Mouse (Mus musculus): Measurements from ENCODE around the gene Ucn.

The Ucn gene

GRCm38 (mm10) chr5:31138241-31138967, at the start of gene Ucn:
Gene Ucn (minus strand): TSS chr5:31138829.
- in situ Hi-C loops (cut with MboI, MseI), result no loop called here

GRCm38 (mm10) chr5:31183678-31184077, 45.0 kb upstream of the Ucn start:
- in situ Hi-C loops (cut with MboI, MseI), result no loop called here

- in situ Hi-C loops (cut with MboI, MseI), result no loop called here
These were observed 42.6 kb upstream of the Ucn start for GRCm38 (mm10) chr5:31181183-31181770.

- in situ Hi-C loops (cut with MboI, MseI), result loop anchor here (5.0 kb wide), 1 partner anchor 62 kb away; the partner anchor contains the start of genes Gm9970 and Nrbp1
These were observed 41.4 kb upstream of the Ucn start, which contains the start of the genes Gm29609 and Gtf3c2 for GRCm38 (mm10) chr5:31179766-31180630. Gene Gm29609 (minus strand): TSS chr5:31179911. Gene Gtf3c2 (minus strand): TSS chr5:31180144.

- in situ Hi-C loops (cut with MboI, MseI), result loop anchor here (5.0 kb wide), 1 partner anchor 63 kb away; the partner anchor contains the start of genes Gm9970 and Nrbp1
These were observed 40.7 kb upstream of the Ucn start for GRCm38 (mm10) chr5:31179301-31179765.

- in situ Hi-C loops (cut with MboI, MseI), result no loop called here
These were observed 30.0 kb upstream of the Ucn start for GRCm38 (mm10) chr5:31168630-31169029.

GRCm38 (mm10) chr5:31164878-31165277, 26.2 kb upstream of the Ucn start:
- in situ Hi-C loops (cut with MboI, MseI), result no loop called here

GRCm38 (mm10) chr5:31162462-31162861, 23.8 kb upstream of the Ucn start:
- in situ Hi-C loops (cut with MboI, MseI), result no loop called here

- in situ Hi-C loops (cut with MboI, MseI), result no loop called here
These were observed 15.5 kb upstream of the Ucn start, which contains the start of gene Mpv17 for GRCm38 (mm10) chr5:31154152-31154553. Gene Mpv17 (minus strand): TSS chr5:31154251.

- in situ Hi-C loops (cut with MboI, MseI), result no loop called here
These were observed 15.0 kb upstream of the Ucn start for GRCm38 (mm10) chr5:31153516-31154151.

GRCm38 (mm10) chr5:31151746-31152145, 13.1 kb upstream of the Ucn start:
- in situ Hi-C loops (cut with MboI, MseI), result no loop called here

- in situ Hi-C loops (cut with MboI, MseI), result no loop called here
These were observed 11.2 kb upstream of the Ucn start for GRCm38 (mm10) chr5:31149781-31150180.

GRCm38 (mm10) chr5:31138968-31139425, 368 bp upstream of the Ucn start:
- in situ Hi-C loops (cut with MboI, MseI), result no loop called here

- in situ Hi-C loops (cut with MboI, MseI), result no loop called here
These were observed 971 bp downstream of the Ucn start for GRCm38 (mm10) chr5:31137658-31138057.

GRCm38 (mm10) chr5:31136730-31137424, 1.8 kb downstream of the Ucn start:
- in situ Hi-C loops (cut with MboI, MseI), result no loop called here

GRCm38 (mm10) chr5:31126050-31126449, 12.6 kb downstream of the Ucn start:
- in situ Hi-C loops (cut with MboI, MseI), result no loop called here

- in situ Hi-C loops (cut with MboI, MseI), result no loop called here
These were observed 15.1 kb downstream of the Ucn start for GRCm38 (mm10) chr5:31123481-31123880.

- in situ Hi-C loops (cut with MboI, MseI), result no loop called here
These were observed 17.5 kb downstream of the Ucn start for GRCm38 (mm10) chr5:31121111-31121510.

GRCm38 (mm10) chr5:31116912-31117311, 21.7 kb downstream of the Ucn start:
- in situ Hi-C loops (cut with MboI, MseI), result no loop called here

- in situ Hi-C loops (cut with MboI, MseI), result no loop called here
These were observed 22.3 kb downstream of the Ucn start, which contains the start of gene Trim54 for GRCm38 (mm10) chr5:31116354-31116753. Gene Trim54 (plus strand): TSS chr5:31116712.

GRCm38 (mm10) chr5:31110781-31111180, 27.8 kb downstream of the Ucn start:
- in situ Hi-C loops (cut with MboI, MseI), result no loop called here

Measured in regulatory T cell (primary cell).